Mouse (Mus musculus) c-Kit-positive CD71-negative TER-119-negative erythroid progenitor cells, embryonic 14.5 days (primary cell): ENCODE data around the gene Tcf7l2.

Experiments used
- DNase-seq: peaks from one replicate; pipeline ENCODE4 v3.0.0-alpha.2; 2013; ENCODE audit warnings: low read depth

Gene Tcf7l2

DNA sequence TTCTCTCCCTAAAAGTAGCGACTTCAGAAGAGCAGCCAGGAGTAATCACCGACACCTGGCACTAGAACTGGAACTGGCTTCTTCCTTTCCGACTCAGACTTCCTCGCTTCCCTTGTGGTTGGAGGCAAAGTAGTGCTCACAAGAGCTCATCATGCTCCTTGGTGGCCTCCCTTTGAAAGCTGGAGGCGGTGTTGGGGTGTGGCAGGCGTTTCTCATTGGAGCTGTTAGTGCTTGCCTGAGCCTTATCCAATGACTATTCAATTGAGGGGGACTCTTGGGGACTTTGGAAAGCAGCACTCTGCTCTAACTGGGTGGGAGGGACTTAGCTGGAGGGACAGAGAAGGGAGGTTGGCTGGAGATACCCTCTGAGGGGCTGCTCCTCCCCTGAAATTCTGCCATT lies 9.1 kb upstream of the Tcf7l2 start:
- DNase-seq = no peak

DNA sequence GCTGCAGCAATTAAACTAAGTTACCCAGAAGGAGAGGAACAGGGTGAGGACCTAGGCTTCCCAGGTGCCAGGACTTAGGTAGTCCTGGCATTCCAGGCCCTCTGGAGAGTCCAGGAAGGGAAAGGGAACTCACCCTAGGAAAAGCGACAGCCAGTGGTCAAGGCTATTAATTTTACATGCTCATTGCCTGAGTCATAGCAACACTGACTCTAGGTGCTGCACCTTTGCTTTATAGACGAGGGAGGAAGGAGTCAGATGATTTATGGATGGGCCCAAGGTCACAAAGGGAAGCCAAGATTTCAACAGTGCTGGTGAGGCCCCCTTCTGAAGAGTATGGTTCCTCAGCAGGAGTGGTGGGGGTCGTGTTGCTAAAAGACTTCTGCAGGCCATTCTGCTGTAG lies 8.6 kb upstream of the Tcf7l2 start:
- DNase-seq = no peak

DNA sequence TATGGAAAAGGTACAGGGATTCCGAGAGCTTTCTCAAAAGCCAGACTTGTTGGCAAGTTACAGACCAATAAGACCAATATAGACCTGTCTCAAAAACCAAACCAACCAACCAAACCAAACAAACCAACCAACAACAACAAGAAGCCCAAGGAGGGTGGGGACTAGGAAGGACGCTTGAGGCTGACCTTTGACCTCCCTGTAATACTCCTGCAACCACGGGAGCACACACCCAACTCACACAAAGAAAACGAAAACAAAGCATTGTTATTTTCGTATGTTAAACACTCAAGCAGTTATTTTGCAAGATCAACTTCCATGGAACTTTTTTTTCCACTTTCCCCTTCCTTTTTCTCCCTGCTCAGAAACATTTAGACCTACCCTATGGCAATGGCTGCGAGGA lies 5.6 kb upstream of the Tcf7l2 start:
- no peak for DNase-seq

DNA sequence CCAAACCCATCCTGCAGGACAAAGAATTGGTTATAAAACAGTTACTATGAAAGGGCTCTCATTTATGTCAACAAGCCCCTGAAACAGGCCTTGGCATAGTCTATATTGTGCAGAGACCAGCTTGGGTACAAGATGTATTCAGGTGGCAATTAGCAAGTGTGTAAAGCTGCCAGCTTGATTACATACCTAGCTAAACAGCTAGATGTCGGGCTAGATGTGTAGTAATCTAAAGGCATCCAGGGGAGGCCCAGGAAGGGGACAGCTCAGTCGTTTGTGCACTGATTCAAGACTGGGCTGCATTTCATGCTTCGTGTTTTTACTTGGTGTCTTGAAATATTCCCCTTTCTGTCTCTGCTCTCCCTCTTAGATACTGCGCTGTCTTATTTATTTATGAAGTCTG lies 1.9 kb upstream of the Tcf7l2 start:
- no peak for DNase-seq

DNA sequence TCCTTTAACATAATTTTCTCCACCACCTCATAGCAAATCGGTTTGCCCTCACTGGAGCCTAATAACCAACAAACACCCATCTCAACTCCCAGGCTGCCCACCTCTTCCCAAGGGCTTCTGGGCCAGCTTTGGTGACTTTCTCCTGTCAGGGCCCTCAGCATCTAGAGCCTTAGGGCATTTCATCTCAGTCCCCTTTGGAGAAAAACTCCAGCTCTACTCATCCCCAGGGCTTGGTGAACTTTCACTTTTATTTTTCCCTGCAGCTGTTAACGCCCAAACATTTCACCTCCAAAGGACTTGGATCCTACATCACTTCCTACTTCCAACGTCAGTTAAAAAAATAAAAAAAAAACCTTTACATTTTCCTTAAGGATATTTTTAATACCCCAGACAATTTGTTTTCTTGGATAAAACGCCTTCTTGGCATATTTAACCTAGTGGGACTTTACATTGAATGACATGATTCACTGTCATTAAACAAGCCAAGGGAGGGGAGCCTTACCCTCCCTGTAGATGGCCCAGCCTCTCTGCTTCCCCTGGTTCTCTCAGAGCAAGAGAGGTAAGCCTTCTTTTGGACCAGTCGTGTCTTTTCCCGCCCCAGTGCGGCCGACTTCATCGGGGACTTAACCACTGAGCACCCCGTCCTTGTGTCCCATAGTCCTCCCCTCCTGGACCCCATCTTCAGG lies 724 bp upstream of the Tcf7l2 start:
- DNase-seq = no peak

DNA sequence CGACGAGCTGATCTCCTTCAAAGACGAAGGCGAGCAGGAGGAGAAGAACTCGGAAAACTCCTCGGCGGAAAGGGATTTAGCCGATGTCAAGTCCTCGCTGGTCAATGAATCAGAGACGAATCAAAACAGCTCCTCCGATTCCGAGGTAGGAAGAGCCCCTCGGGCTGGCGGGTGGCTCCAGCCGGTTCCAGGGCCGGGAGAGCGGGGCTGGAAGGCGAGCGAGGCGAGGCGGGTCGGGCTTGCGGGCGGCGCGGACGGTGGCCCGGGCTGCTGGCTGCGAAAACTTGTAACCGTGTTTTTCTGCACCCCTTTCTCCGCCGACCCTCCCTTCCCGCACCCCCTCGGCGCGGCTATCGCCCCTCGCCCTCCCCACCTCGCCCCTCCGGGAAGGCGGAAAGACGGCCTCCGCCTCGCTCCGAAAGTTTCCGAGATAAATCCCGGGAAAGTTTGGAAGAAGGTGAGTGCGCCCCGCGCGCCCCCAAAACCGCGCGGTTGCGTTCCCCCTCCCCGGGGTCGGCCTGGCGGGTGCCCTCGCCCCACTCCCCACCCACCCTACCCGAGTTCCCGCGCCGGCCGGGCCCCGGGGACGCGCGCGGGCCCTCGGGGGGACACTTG lies 873 bp downstream of the Tcf7l2 start:
- no peak for DNase-seq

DNA sequence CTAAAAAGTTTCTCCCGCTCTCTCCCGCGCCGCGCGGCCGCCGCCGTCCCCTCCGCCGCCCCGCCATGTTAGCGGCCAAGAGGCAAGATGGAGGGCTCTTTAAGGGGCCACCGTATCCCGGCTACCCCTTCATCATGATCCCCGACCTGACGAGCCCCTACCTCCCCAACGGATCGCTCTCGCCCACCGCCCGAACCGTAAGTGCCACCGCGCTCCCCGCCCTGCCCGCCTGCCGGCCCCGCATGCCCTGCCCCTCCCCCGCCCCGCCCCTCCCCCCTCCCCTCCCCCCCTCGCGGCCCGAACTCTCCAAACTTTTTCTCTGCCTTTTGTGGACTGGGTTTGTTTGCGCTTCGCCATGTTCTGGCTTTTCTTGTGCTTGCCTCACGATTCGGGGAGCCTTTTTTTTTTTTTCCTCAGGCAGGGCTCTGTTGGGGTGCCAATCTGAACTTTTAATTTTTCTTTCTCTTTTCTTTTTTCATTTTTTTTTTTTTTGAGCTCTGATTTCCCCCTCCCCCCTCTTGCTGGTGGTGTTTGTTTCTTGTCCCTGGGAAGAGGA lies 1.5 kb downstream of the Tcf7l2 start:
- DNase-seq = no peak

DNA sequence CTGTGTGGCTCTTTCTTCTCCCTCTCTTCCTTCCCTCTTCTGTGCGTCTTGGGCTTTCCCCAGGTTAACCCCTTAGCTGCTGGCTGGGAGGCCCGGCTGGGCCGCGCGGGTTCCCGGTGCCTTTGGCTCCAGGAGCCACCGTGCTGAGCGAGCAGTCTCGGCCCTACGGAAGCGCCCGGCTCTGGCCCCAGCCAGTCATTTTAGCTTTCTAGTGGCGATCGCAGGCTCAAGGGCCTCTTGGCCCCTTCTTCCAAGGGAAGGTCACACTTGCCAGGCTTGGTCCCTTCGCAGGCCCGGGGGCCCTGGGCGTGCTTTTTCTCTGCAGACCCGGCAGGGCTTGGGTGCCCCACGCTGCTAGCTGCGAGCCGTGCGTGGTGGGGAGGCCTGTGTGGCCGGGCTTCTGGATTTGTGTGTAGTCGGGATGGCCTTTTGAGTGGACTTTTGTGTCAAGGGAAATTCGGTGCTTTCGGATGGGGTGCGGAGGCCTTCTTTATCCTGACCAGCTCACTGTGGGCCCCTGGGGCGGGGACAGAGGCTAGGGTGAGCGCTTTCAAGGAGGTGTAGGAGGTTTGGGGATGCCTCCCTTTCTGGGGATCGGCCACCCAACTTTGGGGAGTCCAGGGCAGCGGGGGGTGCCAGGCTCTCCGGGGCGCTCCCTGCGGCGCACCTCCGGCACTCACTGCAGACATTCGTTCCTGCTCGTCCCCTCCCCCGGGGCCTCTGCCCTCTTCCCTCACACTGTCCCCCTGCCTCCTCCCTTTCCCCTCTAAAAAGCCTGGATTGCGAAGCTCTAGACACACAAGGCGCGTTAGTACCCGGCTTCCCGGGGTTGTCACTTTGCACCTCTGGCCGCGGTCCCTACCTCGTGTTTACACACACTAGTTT lies 2.2 kb downstream of the Tcf7l2 start:
- no peak for DNase-seq

DNA sequence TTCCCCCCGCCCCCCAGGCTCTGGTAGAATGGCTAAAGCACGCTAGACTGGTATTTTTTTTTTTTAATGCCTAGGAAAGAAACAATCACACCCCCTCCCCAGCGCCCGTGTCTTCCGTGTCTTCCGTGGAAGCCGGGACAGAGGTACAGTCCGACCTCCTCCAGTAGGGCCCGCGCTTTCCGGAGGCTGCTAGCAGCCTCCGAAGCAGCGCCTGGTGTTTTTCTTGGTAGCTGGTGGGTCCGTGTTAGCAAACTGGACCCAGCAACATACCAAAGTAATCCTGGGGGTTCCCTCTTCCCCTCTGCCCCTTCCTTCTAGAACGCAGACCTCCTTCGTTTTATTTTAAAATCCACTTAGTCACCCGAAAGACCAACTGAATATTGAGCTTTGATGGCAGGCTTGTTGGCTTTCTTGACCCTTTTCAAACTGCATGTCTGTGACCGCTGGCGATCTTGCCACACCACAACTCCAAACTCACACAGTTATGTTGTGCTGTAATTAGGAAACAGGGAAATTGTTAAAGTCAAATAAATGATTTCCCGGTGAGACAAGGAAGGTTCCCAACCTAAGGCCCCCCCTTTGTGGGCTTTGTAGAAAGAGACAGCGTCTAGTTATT lies 3.1 kb downstream of the Tcf7l2 start:
- DNase-seq = no peak

DNA sequence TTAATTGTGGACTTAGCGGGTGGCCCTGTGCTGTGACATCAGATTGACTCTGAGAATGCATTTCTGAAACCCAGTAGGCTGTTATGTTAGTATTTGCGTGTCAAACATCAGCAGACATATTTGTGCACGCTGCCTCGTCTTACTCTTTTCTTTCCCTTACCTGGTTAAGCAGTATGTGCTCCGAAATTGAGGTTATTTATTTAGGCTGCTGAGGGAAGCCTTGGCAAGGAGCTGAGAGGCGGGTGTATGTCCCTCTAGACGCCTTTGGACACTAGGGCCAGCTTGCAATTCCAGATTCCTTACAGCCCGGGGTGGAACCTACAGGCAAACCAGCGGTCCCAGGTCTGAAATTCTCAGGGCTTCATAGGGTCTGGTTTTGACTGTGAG lies 3.6 kb downstream of the Tcf7l2 start:
- no peak for DNase-seq

DNA sequence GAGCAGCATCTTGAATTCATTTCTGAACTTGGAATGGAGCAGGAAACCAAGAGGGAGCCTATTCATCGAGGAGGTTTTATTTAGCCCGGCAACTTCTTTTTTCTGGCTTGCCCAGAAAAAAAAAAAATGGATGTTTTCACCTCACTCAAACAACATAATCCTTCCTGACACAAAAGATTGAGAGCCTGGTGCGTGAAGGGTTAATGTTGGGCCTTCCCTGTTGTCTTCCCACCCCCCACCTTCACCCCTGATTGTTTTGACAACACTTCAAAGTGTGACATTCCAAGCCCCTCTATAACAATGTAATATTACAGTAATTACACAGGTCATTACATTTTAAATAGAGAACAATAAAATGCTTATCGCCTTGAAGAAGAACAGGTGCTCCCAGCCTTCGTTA lies 4.6 kb downstream of the Tcf7l2 start:
- DNase-seq = no peak

DNA sequence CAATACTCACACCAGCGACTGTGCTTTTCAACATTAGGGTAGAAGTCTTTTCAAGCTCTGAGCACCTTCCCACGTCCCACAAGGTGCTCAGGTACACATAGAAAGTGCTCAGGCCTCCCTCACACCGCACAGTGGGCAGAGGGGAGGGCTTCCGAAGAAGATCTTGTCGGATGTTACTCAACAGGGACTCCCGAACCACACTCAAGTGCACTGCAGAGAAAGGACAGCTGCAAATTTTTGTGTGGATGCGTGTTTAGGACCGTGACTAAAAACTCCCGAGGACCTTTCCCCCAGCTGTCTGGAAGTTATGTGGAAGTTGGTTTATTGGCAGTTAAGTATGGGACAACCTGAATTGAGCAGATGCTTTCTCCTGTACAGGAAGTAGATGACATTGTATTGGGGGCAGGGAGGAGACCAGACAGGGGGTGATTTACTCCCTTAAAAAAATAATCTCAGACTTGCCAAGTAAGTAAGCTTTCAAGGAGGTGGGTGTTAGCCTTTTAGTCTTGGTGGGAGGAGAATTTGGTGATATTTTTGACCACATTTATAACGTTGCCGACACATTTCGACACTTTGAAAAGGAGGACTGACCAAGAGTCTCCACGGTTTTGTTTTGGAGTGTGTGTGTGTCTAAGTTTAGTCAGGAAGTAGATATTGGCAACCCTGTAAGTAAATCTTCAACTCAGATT lies 5.8 kb downstream of the Tcf7l2 start:
- DNase-seq = no peak

DNA sequence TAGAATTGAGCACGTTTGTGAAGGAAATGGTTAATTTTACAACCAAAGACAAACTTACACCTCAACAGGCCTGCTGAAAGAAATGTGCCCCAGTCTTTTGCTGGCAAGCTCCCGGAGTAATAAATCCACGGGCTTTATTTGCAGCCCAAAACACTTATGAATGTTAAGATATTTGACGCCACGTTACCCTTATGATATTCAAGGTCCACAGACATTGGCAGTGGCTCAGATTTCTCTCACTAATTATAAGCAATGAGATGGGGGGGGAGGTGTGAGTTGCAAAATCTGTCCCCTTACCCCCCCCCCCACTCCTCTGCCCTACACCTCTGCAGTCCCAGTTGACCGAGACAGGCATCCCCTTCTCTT lies 6.3 kb downstream of the Tcf7l2 start:
- no peak for DNase-seq

DNA sequence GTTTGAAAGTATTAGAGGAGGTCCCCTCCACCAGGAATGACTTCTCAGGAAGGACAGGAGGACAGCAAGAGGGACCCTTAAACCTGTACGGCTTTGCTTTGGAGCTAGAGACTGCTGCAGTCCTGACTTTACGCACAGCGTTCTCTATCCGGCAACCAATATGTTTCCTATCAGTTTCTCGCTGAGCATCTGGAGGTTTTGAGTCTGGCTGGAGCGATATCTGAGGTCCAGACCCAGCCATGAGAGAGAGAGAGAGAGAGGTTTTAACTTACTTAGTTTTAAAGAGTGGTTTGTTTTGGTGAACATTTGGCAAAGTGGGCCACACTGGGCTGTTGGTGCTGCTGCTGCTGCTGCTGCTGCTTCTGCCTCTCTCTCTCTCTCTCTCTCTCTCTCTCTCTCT lies 7.2 kb downstream of the Tcf7l2 start:
- DNase-seq = no peak

DNA sequence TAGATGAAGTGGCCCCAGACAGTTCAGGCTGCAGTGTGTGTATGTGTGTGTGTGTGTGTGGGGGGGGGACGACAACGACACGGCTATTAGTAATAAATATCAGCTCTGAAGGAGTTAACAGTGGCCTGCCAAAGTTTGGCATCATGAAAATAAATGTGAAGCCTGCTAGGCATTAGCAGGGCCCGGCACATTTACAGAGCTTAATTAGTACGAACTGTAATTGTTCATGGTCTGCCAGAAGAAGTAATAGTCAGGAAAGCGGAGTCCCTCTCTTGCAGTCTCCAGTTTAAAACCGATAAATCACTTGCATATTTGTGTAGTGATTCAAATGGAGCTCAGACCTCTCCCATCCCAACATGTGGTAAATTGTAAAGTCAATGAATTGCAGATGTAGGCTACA lies 7.9 kb downstream of the Tcf7l2 start:
- no peak for DNase-seq

DNA sequence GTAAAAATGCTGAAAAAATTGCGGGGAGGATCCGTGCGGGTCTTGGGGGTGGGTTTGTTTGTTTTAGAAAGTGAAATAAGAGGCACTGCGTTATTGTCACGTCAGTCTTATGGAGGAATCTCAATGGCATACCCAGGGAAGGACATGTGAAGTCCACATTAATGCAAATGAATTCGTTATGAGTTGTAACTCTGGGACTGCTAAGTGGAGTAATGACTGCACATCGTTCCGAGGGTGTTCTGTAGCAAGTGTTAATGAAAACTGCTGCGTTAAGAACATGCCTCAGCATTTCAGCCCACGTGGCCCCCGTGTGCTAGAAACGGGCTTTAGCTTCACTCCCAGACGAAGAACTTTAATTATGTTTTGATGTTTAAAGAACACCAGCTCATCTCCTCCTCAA lies 8.4 kb downstream of the Tcf7l2 start:
- no peak for DNase-seq

DNA sequence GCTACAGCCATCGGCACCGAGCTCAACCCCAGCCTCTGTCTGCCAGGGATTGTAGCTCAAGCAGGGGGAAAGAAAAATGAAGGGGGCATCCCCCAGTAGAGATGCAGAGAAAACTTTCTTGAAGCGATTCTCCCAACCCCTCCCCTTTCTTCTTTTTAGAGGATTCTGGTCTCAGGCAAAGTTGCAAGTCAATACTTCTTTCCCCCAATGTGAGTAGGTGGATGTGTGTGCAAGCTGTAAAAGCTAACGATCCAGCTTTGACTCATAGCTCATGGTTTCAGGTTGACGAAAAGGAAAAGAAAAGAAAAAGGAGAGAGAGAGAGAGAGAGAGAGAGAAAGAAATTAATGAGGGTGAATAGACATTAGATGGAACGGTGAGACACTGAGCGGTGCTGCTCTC lies 8.8 kb downstream of the Tcf7l2 start:
- DNase-seq = no peak

DNA sequence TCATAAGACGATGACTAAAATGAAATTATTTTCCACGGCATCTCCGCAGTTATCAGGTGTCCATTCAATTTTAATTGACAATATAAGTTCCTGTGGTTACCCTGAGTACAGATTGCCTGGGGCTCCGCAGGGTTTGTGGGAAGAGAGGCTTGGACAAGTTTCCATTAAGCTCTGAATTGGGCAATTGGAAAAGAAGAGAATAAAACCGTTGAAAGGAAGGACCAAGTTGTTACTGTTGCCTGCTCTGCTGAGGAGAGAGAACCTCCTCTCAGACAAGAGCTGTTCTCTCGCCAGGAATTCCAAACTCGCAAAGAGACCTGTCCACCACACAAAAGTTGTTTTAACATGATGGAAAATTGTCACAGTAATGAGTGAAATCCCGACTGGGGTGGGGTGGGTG lies 11.2 kb downstream of the Tcf7l2 start:
- DNase-seq = no peak

DNA sequence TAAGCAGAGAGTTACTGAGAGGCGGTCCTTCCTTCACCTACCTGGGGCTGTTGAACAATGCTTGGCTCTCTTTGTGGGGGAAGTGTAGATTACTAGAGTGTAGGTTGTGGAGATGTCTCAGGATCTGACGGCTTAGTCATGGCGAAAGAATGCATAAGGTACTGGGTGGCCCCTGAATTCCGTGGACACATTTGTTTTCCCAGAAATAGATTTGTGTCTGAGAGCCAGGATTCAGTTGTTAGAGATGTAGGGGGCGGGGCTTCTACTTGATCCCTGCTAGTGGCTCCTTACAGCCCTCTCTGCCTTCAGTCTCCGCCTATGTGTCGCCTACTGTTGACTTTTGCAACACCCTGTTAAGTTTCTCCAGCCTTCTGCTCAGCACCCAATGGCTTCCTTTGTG lies 12.7 kb downstream of the Tcf7l2 start:
- DNase-seq = no peak

DNA sequence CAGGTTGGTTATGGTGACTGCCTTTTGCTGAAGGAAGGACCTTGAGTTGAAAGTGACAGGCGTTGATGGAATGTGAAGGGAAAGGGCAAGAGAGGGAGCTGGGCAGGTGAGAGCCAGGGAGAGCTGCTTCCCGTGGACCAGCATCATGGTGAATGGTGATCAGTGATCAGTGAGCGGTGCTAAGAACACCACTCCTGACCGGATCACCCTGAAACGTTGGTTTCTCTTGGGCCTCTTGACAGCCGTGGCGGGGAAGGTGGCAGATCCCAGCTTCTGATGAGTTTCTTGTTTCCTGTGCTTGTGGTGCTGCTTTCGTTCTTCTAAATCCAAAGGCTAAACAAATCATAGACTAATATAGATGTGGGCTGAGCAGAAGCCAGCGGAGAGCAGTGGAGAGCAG lies 13.8 kb downstream of the Tcf7l2 start:
- no peak for DNase-seq

DNA sequence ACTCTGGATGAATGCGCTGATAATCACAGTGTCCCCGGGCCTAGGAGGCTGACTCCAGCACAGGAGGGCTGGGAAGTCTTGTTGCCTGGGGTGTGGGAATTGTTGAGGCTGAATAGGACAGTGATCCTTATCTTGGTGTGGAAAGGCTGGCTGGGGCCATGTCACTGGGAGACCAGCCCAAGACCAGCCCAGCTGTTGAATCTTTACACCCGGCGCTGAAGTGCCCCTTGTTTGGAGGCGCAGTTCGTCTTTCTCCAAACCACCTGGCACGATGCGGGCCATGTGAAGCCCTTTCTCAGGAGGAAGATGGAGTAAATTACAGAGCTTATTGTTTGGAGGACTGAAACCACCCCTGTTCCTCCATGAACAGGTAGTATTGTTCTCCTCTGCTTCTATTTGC lies 15.1 kb downstream of the Tcf7l2 start:
- no peak for DNase-seq

DNA sequence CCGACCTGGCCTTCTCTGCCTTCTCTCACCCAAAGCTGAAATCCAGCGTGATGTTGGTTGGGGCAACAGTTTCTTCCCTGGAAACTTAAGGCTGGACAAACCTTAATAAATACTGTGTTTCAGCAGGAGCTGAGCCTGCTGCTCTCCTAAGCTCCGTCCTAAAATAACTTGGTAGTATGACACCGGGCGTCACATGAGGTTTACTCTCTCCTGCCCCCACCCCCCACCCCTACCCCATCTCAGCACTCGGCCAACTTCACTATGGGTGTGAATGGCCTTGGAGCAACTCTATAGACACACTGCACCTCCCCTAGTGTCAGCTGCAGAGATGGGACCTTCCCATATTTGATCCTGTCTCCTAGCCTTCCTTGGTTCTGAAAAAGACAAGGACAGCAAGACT lies 15.8 kb downstream of the Tcf7l2 start:
- no peak for DNase-seq
